Mouse (Mus musculus) right cerebral cortex, postnatal 25 days (tissue): ENCODE data around the gene Slc44a1.

Experiments
- DNase-seq: peaks from one replicate; pipeline ENCODE4 v3.0.0; 2022

Gene Slc44a1

DNA sequence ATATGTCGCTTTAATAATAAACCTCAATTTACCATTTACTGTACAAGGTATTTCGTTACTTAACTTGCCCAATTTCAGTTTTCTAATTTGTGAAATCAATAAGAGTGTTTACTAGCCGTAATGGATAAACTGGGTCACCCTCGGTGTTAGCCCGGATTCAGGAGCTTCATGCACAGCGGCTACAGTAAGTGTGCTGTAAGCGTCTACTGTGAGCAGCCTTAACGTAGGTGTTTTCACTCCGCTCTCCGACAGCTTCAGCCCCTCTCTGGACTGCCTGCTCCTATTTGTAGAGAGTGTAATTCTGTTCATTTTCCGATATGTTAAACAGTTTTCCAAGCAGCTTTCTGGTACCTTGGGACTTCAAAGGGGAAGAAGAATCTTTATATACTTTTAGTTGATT lies 99.7 kb downstream of the Slc44a1 start:
- DNase-seq, result no peak

DNA sequence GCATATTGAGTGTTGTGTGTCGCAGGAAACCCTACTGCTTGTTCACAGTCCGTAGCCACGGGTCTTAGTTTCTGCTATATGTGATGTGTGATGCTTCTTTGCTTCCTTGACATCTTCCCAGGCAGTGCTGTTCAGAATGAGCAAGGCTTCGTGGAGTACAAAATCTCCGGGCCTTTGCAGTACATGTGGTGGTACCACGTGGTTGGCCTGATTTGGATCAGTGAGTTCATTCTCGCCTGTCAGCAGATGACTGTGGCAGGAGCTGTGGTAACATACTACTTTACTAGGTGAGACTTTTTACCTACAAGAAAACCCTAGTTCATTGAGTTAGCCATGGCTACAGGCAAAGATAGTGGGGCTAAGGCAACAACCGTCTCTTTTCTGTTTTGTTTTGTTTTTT lies 103.2 kb downstream of the Slc44a1 start:
- DNase-seq, result no peak

DNA sequence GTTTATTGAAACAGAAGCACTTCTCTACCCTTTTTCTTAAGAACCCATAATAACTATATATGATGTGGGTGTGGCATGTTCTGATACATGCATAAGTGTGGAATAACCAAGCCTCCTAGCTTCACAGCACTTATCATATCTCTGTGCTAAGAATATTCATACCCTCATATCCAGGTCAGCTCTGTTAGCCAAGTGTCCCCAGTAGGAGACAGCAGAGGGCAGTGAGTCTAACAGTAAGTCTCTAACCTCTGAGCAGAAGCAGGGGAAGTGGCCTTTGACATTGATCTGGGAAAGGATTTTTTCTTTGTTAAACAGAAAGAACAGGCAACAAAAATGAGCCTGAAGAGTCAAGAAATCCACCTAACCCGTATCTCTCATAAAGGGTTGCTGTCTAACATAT lies 104.7 kb downstream of the Slc44a1 start:
- DNase-seq, result no peak

DNA sequence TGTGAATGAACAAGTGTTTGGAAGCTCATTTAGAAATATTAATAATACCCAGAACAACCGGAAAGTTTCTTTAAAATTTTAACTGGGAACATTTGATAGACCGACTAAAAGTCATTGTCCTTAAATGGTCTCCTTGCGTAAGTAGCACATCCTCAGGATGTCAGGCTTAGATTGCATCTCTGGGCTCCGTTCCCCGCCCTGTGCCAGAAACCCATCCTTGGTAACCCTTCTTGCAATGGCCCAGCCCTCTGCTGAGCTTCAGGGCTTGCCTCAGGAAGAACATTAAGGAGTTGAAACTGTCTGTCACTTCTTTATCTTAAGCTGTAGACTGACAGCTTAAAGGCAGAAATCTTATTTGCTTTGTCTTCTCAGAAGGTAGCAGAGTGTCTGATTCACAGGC lies 107.2 kb downstream of the Slc44a1 start:
- DNase-seq, result no peak

DNA sequence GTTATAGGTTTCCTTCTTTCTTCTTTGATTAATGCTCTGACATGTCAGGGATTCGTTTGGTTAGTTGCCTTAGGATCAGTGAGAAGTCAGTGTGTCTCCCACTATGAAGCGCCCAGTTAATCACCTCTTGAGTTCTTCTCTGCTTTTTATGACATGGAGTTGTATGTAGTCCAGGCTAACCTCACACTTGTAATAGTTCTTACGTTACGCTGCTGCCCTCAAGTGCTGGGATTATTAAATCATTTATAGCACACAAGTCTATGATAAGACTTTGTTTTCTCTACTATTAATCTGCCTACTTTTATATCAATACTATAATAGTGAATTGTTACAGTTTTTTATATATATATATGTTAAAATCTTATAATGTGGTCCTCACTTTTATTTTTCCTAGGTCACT lies 109.2 kb downstream of the Slc44a1 start:
- no peak for DNase-seq

DNA sequence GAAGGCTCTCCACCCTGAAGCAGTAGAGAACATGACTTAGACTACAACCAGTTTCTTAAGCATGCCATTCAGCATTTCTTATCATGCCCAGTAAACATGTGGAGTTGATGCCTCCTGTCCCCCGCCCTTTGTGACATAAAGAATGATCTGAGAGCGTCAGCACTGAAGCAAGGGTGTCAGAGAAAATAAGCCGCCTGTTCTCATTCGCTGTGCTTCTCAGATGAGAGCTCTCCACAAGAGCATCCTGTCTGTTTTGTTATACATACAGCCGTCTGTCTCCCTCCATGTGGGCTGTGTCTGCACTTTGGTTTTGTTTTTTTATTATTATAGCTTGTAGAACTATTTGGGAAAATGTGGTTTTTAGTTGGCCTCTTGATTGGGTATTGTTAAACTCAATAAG lies 124.4 kb downstream of the Slc44a1 start:
- DNase-seq, result no peak

DNA sequence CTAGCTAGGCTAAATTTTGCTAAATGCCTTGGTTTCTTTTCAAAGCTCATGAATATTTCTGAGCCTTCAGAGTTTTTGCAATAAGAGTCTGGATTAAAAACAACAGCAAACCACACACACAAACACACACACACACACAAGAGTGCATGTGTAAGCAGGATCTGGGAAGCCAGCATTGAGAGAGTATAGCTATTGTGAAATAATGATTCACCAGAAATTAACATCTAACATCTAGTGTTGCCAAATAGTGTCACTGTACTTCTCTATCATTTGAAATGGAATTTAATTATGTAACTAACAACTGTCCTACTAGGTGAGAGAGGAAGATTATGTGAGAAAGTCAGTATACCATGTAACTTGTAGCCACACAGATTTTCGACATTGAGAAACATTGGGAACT lies 126.9 kb downstream of the Slc44a1 start:
- no peak for DNase-seq

DNA sequence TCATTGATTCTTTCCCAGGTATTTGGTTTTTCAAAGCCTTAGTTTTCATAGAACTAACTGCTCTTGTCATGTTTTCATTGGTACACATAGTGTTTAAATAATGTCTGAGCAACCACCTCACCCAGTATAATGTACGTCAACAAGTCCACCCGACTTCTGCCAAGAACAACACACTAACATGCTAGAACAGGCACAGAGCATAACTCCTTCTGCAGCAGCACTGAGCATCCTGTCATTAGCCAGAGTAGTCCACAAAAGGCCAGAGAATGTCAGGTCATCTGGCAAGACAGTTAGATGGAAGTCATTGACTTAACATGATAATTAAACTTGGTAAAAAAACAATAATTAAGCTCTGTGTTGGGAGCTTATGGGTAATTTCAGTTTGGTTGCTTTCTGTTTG lies 135.3 kb downstream of the Slc44a1 start:
- DNase-seq, result no peak

DNA sequence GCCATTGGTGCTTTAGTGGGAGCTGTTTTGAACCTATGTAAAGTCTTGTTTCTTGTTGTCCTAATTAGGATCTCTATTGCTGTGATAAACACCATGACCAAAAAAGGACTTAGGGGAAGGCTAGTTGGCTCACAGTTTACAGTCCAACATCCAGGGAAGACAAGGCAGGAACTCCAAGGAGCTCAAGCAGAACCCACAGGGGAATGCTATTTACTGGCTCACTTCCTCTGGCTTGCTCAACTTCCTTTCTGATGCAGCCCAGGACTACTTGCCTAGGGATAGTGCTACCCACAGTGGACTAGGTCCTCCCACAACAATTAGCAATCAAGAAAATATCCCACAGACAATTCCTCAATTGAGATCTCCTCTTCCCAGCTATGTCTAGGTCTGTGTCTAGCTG lies 147.5 kb downstream of the Slc44a1 start:
- no peak for DNase-seq

DNA sequence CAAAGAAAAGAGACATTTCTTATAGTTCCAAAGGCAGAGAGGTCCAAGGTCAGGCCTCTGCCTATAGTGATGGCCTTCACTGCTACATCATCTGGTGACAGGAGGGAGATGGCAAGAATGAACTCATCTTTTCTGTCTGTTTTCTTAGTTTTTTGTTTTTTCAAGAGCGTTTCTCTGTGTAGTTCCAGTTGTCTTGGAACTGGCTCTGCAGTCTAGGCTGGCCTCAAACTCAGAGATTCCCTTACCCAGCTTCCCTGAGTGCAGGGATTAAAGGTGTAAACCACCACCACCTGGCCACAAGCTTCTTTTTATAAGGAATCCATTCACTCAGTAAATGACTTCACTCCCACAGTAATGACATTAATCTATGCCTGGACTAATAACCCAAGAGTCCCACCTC lies 148.7 kb downstream of the Slc44a1 start:
- no peak for DNase-seq

DNA sequence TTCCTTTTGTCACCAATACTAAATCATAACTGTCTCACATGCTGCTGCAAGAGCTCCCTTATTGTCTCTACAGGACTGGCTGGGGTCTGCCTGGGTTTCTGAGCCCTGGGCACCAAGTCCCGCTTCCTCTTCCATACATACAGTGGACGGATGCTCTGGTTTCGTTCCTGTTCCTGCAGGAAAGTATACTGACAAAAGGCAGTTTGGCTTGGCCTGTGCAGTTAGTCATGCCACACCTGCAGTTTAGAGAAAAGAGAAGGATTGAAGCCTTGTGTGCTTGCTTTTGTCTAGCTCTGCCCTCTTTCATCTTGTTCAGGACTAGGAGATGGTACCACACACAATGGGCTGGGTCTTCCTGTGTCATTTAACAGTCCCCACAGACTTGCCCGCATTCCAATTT lies 149.3 kb downstream of the Slc44a1 start:
- no peak for DNase-seq

DNA sequence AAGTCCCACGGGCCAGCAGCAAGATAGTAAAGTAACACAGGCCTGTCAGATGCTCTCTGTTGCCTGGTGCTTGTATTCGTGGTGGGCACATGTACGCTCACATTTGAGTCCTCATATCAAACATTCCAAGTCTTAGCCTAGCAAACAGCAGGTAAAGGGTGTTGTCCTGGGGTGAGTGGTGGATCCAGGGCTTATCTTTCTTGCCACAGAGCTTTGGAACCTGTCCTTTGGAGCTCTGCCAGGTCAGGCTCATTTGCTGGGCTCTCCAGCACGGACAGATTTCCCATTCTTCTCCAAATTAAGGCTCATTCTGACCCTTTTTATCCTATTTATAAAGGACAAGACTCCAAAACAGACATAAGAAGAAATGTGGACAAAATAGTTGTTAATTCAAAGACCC lies 149.9 kb downstream of the Slc44a1 start:
- DNase-seq, result no peak

DNA sequence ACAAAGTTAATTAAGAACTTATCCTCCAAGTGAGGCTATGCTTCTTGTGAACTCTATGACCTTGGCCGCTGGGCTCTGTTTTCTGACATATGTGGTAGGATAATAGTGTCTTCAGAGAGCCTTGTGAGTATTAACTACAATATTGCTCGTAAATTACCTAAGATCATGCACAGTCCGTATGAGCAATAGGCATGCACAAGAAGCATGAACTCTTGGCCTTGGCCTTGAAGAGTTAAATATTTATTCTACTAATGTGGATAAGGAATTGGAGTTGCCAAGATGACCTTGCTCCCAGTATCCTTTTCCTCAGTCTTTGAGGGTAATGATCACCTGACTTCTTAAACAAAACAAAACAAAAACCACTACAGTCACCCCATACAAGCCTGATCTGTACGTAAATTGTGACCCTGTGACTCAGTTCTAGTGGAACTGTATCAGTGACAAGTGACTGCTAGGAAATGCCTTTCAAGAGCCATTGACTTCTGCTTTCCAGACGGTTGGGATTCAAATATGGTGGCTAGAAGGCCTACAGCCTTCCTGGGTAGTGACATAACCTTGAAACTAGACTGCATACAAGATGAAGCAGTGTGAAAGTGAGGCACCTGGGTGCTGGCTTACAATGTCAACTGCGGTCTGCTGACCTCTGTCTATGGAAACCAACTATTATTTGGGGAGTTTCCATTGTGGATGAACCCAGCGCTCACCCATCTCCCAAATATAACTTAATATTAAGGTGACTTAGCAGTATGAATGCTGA lies 150.7 kb downstream of the Slc44a1 start:
- DNase-seq, result no peak

DNA sequence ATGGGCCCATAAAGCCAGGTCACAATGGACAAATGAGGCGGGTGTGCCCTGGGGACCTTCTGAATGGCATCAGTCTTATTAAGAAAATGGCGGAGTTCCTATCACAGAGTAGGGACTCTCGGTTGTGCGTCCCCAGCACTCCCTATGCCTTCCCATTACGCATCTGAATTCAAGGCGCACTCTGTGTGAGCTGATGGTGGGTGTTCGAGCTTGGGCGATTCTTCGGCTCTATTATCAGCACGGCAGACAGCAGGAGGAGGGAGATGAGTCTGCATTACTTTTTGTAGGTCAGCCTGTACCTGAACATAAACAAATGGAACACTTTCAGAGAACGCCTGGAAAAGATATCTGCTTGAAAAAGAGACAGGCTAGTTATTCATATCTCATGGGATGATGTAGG lies 151.3 kb downstream of the Slc44a1 start:
- DNase-seq, result no peak

DNA sequence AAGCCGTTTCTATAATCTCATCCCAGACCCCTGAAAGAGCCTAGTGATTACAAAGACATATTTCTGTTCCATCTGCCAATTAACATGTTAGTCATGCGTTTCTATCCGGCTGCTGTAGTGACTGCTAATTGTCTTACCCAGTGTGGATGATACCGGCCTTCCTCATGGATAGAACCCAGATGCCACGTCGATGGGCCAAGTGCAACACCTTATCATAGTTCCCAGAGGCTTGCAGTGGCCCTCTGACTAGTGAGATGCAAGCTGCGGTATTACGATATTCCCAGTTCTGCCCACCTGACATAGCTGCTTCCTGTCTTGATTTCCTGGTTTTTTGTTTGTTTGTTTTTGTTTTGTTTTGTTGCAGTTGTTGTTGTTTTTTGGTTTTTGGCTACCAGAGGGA lies 151.7 kb downstream of the Slc44a1 start:
- DNase-seq, result no peak

DNA sequence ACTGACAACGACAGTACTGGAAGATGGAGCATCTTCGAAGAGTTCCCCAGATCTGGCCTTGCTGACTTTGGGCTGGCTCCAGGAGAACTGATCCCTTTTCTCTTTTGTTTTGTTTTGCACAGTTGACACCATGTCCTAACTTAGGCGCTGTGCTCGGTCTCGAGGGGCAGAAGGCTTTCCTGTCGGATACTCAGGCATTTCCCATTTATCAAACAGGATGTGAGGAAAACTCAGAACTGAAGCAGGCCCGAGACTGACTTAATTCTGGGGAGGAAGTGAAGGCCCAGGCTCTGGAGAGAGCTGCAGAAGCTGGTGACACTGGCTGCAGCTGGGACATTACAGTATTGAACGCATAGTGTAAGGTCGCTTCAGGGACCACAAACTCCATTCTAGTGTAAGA lies 152.2 kb downstream of the Slc44a1 start:
- DNase-seq, result no peak

DNA sequence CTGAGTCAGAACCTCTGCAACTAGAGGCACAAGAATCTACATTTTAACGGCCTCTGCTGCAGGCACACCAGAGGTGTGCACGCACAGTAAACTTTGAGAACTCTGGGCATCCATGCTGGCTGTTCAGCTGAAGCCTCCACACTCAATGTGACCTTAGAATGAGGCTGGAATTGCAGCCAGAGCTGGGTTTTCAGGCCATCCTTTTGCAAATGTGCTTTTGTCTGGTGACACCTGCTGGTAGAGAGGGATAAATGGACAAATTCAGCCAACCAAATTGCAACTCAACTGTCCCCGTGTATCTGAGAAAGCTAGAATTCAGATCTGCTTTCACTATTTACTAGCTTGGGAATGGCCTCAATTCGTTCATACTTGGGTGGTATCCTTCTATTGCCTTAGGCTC lies 154.0 kb downstream of the Slc44a1 start:
- peak; percentile 27 for DNase-seq

DNA sequence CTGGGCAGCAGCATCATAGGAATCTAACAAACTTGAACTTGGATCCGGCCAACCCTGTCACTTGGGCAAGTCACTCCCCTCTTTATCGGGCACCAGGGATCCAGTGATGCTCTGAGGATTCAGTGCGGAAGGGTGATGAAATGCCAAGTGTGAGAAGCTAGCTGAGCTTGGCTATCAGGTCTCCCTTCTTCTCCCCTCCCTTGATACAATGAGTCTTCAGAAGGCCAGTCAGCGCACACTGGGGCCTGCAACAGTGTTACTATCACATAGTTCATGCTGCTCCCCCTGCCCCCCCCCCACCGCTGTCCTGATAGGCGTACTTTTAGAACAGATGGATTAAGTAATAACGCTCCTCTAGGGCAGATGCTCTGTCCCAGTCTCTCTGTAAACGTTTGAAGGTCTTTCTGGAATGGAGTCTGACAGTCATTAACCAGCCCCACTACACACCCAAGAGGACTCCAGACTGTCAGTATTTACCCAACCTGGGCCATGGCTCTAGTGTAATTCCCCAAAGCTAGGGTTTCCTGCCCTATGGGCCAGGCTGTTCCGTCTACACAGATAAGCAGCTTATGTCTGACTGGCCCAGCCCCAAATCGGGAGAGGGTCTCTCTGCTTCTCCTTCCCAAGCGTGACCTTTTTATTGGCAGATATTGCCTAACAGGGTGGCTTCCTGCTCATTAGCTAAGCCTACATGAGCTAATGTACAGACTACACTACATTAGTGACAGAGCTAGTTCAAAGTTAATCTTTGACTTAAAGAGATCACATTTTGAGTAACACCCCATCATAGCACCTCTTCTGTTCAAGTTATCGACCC lies 155.2 kb downstream of the Slc44a1 start:
- DNase-seq, result no peak

DNA sequence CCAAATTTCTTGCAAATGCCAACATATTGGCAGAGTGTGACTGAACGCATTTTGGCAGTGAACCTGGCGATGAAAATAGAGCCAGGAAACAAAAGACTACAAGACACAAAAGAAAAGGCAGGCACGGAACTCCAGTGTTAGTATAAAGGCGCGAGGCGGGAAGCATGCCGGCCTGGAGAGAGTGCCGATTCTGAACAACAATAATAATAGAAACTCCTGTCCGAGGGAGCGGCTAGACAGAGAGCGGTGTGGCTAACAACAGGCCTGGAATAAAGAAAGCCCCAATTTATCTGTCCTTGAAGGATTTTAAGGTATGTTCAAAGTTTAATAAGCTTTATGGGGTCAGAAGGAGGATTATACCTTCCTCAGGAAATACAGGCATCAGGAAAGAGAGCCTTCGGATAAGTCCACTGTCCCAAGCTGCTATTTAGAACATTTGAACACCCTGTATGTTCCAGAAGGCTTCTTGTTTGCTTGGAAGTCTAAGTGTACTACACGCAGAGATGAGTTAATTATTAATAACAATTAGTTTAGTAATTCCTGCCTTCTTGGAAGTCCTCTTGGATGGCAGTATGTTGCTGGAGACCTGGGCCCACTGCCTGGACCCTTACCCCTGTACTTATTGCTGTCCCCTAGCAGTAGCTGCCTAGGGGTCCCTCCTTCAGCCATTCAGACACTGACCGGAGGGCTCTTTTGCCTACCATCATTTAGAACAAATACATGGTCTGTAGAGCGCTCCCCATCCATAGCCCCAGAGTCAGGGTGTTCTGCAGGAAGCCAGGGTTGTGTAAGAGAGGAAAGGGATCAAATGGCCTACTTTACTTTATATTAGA lies 156.1 kb downstream of the Slc44a1 start:
- DNase-seq, result no peak

DNA sequence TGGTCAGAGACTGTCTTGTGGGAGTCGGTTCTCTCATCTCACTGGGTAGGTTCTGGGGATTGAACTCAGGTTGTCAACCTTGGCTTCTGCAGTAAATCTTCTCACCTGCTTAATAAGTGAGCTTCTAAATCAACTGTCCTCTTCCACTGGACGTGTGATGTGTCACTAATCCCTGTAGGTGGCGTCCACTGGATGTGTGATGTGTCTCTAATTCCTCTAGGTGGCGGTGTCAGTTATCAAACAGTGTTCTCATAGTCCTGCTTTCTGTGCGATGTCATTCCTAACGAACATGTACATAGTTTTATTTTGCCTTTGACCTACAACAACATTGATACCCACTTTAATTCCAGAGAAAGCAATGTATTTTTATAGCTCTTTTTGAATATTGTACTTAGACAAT lies 160.2 kb downstream of the Slc44a1 start:
- no peak for DNase-seq

DNA sequence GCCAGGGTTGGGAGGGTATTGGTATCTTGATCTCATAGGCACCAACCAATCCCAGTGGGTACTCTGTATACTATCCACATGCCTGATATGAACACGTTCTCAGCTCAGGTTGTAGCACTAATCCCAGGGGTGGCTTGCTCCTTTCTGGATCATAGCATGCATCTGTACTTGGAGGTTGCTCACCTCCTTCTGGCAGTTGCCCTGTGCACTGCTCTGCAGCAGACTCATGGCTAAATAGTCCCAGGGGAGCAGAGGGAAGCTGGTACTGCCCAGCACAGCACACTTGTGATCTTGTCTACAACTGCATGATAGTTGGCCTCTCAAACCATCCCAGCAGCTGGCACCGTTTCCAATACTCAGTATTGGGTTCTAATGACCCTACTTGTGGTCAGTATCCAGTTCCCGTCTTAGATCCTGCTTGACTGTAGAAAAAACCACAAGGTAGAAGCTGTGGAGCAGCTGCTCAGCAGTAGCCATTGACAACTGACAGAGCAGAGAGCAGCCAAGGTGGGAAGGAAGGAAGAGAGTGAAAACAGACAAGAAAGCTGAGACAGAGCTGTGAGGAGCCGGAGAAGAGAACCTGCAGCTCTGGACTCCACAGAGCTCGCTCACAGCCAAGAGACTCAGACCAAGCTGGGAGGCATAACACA lies 174.5 kb downstream of the Slc44a1 start:
- DNase-seq, result no peak

DNA sequence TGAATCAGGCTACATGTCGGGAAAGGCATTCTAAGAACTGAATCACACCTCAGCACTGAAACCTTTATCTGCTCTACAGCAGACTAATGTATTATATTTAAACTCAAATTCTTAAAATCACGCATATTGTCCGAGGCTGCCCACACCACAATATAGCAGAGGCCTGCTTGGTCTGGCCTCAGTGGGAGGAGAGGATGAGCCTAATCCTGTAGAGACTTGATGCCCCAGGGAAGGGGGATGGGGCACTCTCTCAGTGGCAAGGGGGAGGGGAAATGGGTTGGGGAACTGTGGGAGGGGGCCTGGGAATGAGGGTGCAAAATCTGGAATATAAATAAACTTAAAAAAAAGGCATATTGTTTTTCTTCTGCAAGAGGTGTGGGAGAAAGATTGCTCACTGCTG lies 177.8 kb downstream of the Slc44a1 start:
- DNase-seq, result no peak

DNA sequence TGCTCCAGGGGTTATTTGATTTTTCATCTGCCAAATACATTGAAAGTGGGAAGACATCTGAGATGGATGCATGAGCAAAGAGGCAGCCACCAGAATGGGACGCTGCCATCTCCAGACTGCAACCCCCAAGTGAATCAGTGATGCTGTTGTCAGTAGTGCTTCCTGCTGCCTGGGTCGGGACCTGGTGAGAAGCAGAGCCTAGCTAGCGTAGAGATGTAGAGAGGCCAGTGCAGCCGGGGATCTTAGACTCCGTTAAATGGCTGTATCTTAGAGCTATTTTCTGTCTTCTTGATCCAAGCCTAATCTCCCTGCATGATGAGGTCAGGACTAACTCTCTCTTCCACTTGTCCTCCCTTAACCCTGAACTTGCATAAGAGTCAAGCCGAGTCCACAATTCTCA lies 179.9 kb downstream of the Slc44a1 start:
- DNase-seq, result no peak
